Mouse (Mus musculus): ENCODE measurements around the gene Odf2. TPM values are rescaled to one million over a fixed set of nuclear protein-coding genes. Genes with fewer than 3 reads are reported as not detected.

The Odf2 gene
- polyA plus RNA-seq, 1 experiment from 2014 or later: 74.3 TPM

GRCm38 (mm10) chr2:29948896-29949295 lies 59.9 kb downstream of the Odf2 start:
- no peaks in the 10 kb centered on the region for H3K27me3 ChIP-seq
- no peak overlapping the region for H3K4me3 ChIP-seq (replicated peaks)
- H3K4me2 ChIP-seq (replicated peaks): no peak overlapping the region
- H3K27ac ChIP-seq (replicated peaks): no peak overlapping the region
- H3K36me3 ChIP-seq: peaks cover 80% of the 10 kb centered on the region
- H3K9me3 ChIP-seq (replicated peaks): no peaks in the 10 kb centered on the region
- H3K4me1 ChIP-seq: no peaks in the 10 kb centered on the region
- 88% methylated on average over 5 of the region's 5 CpGs for WGBS
- no peak overlapping the region for H3K9ac ChIP-seq
- no peak for ATAC-seq (ENCODE audit: insufficient number of reproducible peaks, low FRiP score, low TSS enrichment, low read depth)

- H3K4me1 ChIP-seq: peaks cover 17% of the 10 kb centered on the region
- no peak overlapping the region for H3K4me2 ChIP-seq (replicated peaks)
- H3K9ac ChIP-seq: no peak overlapping the region
- H3K4me3 ChIP-seq (replicated peaks): no peak overlapping the region
- no peaks in the 10 kb centered on the region for H3K9me3 ChIP-seq (replicated peaks)
- no peak for ATAC-seq (ENCODE audit: insufficient number of reproducible peaks, low FRiP score, low TSS enrichment, low read depth)
- no peaks in the 10 kb centered on the region for H3K27me3 ChIP-seq
- H3K36me3 ChIP-seq: peaks cover 40% of the 10 kb centered on the region
- 90% methylated on average over 7 of the region's 7 CpGs for WGBS
- no peak overlapping the region for H3K27ac ChIP-seq (replicated peaks)
Measured at GRCm38 (mm10) chr2:29961246-29961645, 72.2 kb downstream of the Odf2 start.

GRCm38 (mm10) chr2:29964354-29965249 lies 75.6 kb downstream of the Odf2 start:
- no peak for ATAC-seq (ENCODE audit: insufficient number of reproducible peaks, low FRiP score, low TSS enrichment, low read depth)
- Histone ChIP-seq H3K4me1 (peaks cover 43% of the 10 kb centered on the region), H3K27ac (replicated peaks) (peak overlapping the region; percentile 92), H3K9me3 (replicated peaks) (no peaks in the 10 kb centered on the region), H3K27me3 (no peaks in the 10 kb centered on the region), H3K36me3 (peaks cover 8% of the 10 kb centered on the region; the same call in 1 of the 2 replicates), H3K9ac (peak overlapping the region; percentile 50), H3K4me3 (replicated peaks) (peak overlapping the region; percentile 80), H3K4me2 (replicated peaks) (peak overlapping the region; percentile 65)
- WGBS: 14% methylated on average over 10 of the region's 10 CpGs

GRCm38 (mm10) chr2:29965250-29965843 lies 76.3 kb downstream of the Odf2 start, which contains the start of gene Sptan1:
Gene Sptan1 (plus strand): TSS chr2:29965560.
- WGBS: under 1% methylated on average over 81 of the region's 82 CpGs
- H3K27ac ChIP-seq (replicated peaks): peak within 1 kb of the TSS; percentile 92
- ATAC-seq (ENCODE audit: insufficient number of reproducible peaks, low FRiP score, low TSS enrichment, low read depth): peak; percentile 100
- no peaks in the 10 kb centered on the region for H3K9me3 ChIP-seq (replicated peaks)
- peak within 1 kb of the TSS; percentile 79 for H3K9ac ChIP-seq
- peak within 1 kb of the TSS; percentile 80 for H3K4me3 ChIP-seq (replicated peaks)
- peaks cover 43% of the 10 kb centered on the region for H3K4me1 ChIP-seq
- peak within 1 kb of the TSS; percentile 65 for H3K4me2 ChIP-seq (replicated peaks)
- peaks cover under 1% of the 10 kb centered on the region; the same call in 1 of the 2 replicates for H3K36me3 ChIP-seq
- H3K27me3 ChIP-seq: no peaks in the 10 kb centered on the region

GRCm38 (mm10) chr2:29965906-29966305 lies 76.9 kb downstream of the Odf2 start:
- Histone ChIP-seq H3K27me3 (no peaks in the 10 kb centered on the region), H3K4me1 (peaks cover 43% of the 10 kb centered on the region), H3K27ac (replicated peaks) (peak overlapping the region; percentile 92), H3K4me3 (replicated peaks) (peak overlapping the region; percentile 80), H3K9ac (peak overlapping the region; percentile 79), H3K4me2 (replicated peaks) (peak overlapping the region; percentile 65), H3K36me3 (no peaks in the 10 kb centered on the region), H3K9me3 (replicated peaks) (no peaks in the 10 kb centered on the region)
- under 1% methylated on average over 41 of the region's 41 CpGs for WGBS
- ATAC-seq (ENCODE audit: insufficient number of reproducible peaks, low FRiP score, low TSS enrichment, low read depth): peak; percentile 29

- no peak for ATAC-seq (ENCODE audit: insufficient number of reproducible peaks, low FRiP score, low TSS enrichment, low read depth)
- Histone ChIP-seq H3K27ac (replicated peaks) (no peak overlapping the region), H3K4me2 (replicated peaks) (peak overlapping the region; percentile 65), H3K36me3 (no peaks in the 10 kb centered on the region), H3K9me3 (replicated peaks) (no peaks in the 10 kb centered on the region), H3K9ac (no peak overlapping the region), H3K4me1 (peaks cover 43% of the 10 kb centered on the region), H3K27me3 (no peaks in the 10 kb centered on the region), H3K4me3 (replicated peaks) (peak overlapping the region; percentile 80)
- WGBS: 48% methylated on average over 2 of the region's 2 CpGs
Measured at GRCm38 (mm10) chr2:29966826-29967225, 77.8 kb downstream of the Odf2 start.

GRCm38 (mm10) chr2:29967768-29968167 lies 78.7 kb downstream of the Odf2 start:
- Histone ChIP-seq H3K4me2 (replicated peaks) (peak overlapping the region; percentile 65), H3K4me3 (replicated peaks) (peak overlapping the region; percentile 80; the same call in 1 of the 2 replicates), H3K36me3 (no peaks in the 10 kb centered on the region), H3K27me3 (no peaks in the 10 kb centered on the region), H3K9me3 (replicated peaks) (no peaks in the 10 kb centered on the region), H3K9ac (no peak overlapping the region), H3K27ac (replicated peaks) (no peak overlapping the region), H3K4me1 (peaks cover 48% of the 10 kb centered on the region)
- no peak for ATAC-seq (ENCODE audit: insufficient number of reproducible peaks, low FRiP score, low TSS enrichment, low read depth)
- 56% methylated on average over 5 of the region's 5 CpGs for WGBS

GRCm38 (mm10) chr2:29968638-29969037 lies 79.6 kb downstream of the Odf2 start:
- Histone ChIP-seq H3K9ac (no peak overlapping the region), H3K4me1 (peaks cover 43% of the 10 kb centered on the region), H3K27ac (replicated peaks) (no peak overlapping the region), H3K36me3 (no peaks in the 10 kb centered on the region), H3K4me3 (replicated peaks) (no peak overlapping the region), H3K4me2 (replicated peaks) (no peak overlapping the region), H3K27me3 (no peaks in the 10 kb centered on the region), H3K9me3 (replicated peaks) (no peaks in the 10 kb centered on the region)
- WGBS: 61% methylated on average over 5 of the region's 5 CpGs
- ATAC-seq (ENCODE audit: insufficient number of reproducible peaks, low FRiP score, low TSS enrichment, low read depth): no peak

- peak; percentile 43; the same call in 1 of the 2 replicates for ATAC-seq (ENCODE audit: insufficient number of reproducible peaks, low FRiP score, low TSS enrichment, low read depth)
- Histone ChIP-seq H3K4me2 (replicated peaks) (no peak overlapping the region), H3K4me1 (peaks cover 25% of the 10 kb centered on the region), H3K9me3 (replicated peaks) (no peaks in the 10 kb centered on the region), H3K9ac (no peak overlapping the region), H3K36me3 (peaks cover 7% of the 10 kb centered on the region; the same call in 1 of the 2 replicates), H3K27me3 (no peaks in the 10 kb centered on the region), H3K4me3 (replicated peaks) (no peak overlapping the region), H3K27ac (replicated peaks) (0 out of 2 replicates have a peak overlapping the region, but pooled peaks have one; percentile 22)
- WGBS: 65% methylated on average over 9 of the region's 9 CpGs
Measured at GRCm38 (mm10) chr2:29971838-29972635, 83.0 kb downstream of the Odf2 start.

GRCm38 (mm10) chr2:29973525-29973924 lies 84.5 kb downstream of the Odf2 start:
- Histone ChIP-seq H3K9ac (no peak overlapping the region), H3K9me3 (replicated peaks) (no peaks in the 10 kb centered on the region), H3K4me3 (replicated peaks) (no peak overlapping the region), H3K27ac (replicated peaks) (no peak overlapping the region), H3K4me2 (replicated peaks) (no peak overlapping the region), H3K27me3 (no peaks in the 10 kb centered on the region), H3K36me3 (peaks cover 11% of the 10 kb centered on the region; the same call in 1 of the 2 replicates), H3K4me1 (peaks cover 12% of the 10 kb centered on the region)
- no peak for ATAC-seq (ENCODE audit: insufficient number of reproducible peaks, low FRiP score, low TSS enrichment, low read depth)
- 13% methylated on average over 2 of the region's 2 CpGs for WGBS

GRCm38 (mm10) chr2:29977307-29977706 lies 88.3 kb downstream of the Odf2 start:
- H3K4me3 ChIP-seq (replicated peaks): no peak overlapping the region
- no peak overlapping the region for H3K27ac ChIP-seq (replicated peaks)
- peaks cover 40% of the 10 kb centered on the region for H3K36me3 ChIP-seq
- no peaks in the 10 kb centered on the region for H3K27me3 ChIP-seq
- H3K9ac ChIP-seq: no peak overlapping the region
- H3K4me1 ChIP-seq: peaks cover 4% of the 10 kb centered on the region
- H3K9me3 ChIP-seq (replicated peaks): no peaks in the 10 kb centered on the region
- H3K4me2 ChIP-seq (replicated peaks): no peak overlapping the region
- no peak for ATAC-seq (ENCODE audit: insufficient number of reproducible peaks, low FRiP score, low TSS enrichment, low read depth)

All from embryonic facial prominence, embryonic 15.5 days (tissue).